Mouse (Mus musculus): ENCODE measurements around the gene Pik3ca. TPM values are rescaled to one million over a fixed set of nuclear protein-coding genes. Genes with fewer than 3 reads are reported as not detected.

Gene Pik3ca
- total RNA-seq, 2 experiments from 2014 or later: 12.3 to 20.1 TPM

GRCm38 (mm10) chr3:32494387-32495087 is 97.1 kb downstream of the Pik3ca start:
- no peak for ATAC-seq (replicated peaks; ENCODE audit: low FRiP score, poor library complexity, severe bottlenecking)

- no peak for ATAC-seq (replicated peaks; ENCODE audit: low FRiP score, poor library complexity, severe bottlenecking)
These were observed 97.8 kb downstream of the Pik3ca start for GRCm38 (mm10) chr3:32495088-32495770.

- ATAC-seq (replicated peaks; ENCODE audit: low FRiP score, poor library complexity, severe bottlenecking): no peak
These were observed 98.6 kb downstream of the Pik3ca start for GRCm38 (mm10) chr3:32495856-32496710.

- ATAC-seq (replicated peaks; ENCODE audit: low FRiP score, poor library complexity, severe bottlenecking): no peak
These were observed 99.2 kb downstream of the Pik3ca start for GRCm38 (mm10) chr3:32496711-32497070.

GRCm38 (mm10) chr3:32500346-32500745 is 102.9 kb downstream of the Pik3ca start:
- no peak for ATAC-seq (replicated peaks; ENCODE audit: low FRiP score, poor library complexity, severe bottlenecking)

- no peak for ATAC-seq (replicated peaks; ENCODE audit: low FRiP score, poor library complexity, severe bottlenecking)
These were observed 108.4 kb downstream of the Pik3ca start for GRCm38 (mm10) chr3:32505841-32506240.

- no peak for ATAC-seq (replicated peaks; ENCODE audit: low FRiP score, poor library complexity, severe bottlenecking)
These were observed 109.1 kb downstream of the Pik3ca start for GRCm38 (mm10) chr3:32506366-32507225.

- ATAC-seq (replicated peaks; ENCODE audit: low FRiP score, poor library complexity, severe bottlenecking): no peak
These were observed 111.3 kb downstream of the Pik3ca start for GRCm38 (mm10) chr3:32508666-32509324.

GRCm38 (mm10) chr3:32509496-32510374 is 112.3 kb downstream of the Pik3ca start, which contains the start of gene Zfp639:
Gene Zfp639, plus strand, starts transcription at chr3:32510259.
- peak; percentile 48; the same call in 1 of the 2 replicates for ATAC-seq (replicated peaks; ENCODE audit: low FRiP score, poor library complexity, severe bottlenecking)

GRCm38 (mm10) chr3:32510375-32511190 is 113.1 kb downstream of the Pik3ca start:
- ATAC-seq (replicated peaks; ENCODE audit: low FRiP score, poor library complexity, severe bottlenecking): peak; percentile 82

GRCm38 (mm10) chr3:32511191-32511550 is 113.7 kb downstream of the Pik3ca start:
- no peak for ATAC-seq (replicated peaks; ENCODE audit: low FRiP score, poor library complexity, severe bottlenecking)

GRCm38 (mm10) chr3:32512686-32513284 is 115.3 kb downstream of the Pik3ca start:
- ATAC-seq (replicated peaks; ENCODE audit: low FRiP score, poor library complexity, severe bottlenecking): no peak

- no peak for ATAC-seq (replicated peaks; ENCODE audit: low FRiP score, poor library complexity, severe bottlenecking)
These were observed 116.1 kb downstream of the Pik3ca start for GRCm38 (mm10) chr3:32513528-32513927.

Measured in erythroid progenitor cell, adult 5-6 weeks (primary cell).